Mouse (Mus musculus) CH12.LX (cell line): ENCODE results near the gene Agxt2.

Experiments used
- CTCF ChIP-seq, 2 experiments: IDR thresholded peaks in 1 of 2; conservative IDR thresholded peaks in 1 of 2; 2 replicates each; pipeline ENCODE4 v1.5.1; 2011 to 2012; ENCODE audit warnings: low read depth in 2 of 2, low read length in 2 of 2, improper control_type of control experiment in 1 of 2, inconsistent platforms in 1 of 2, mild to moderate bottlenecking in 1 of 2, moderate library complexity in 1 of 2
- E2F4 ChIP-seq: IDR thresholded peaks from 2 replicates; pipeline ENCODE4 v1.6.1; 2011; ENCODE audit warnings: low read depth, low read length, improper control_type of control experiment; ENCODE audit not compliant: insufficient replicate concordance
- EP300 ChIP-seq: IDR thresholded peaks from 2 replicates; pipeline ENCODE4 v1.6.1; 2011; ENCODE audit warnings: low read length, improper control_type of control experiment
- HCFC1 ChIP-seq: IDR thresholded peaks from 2 replicates; pipeline ENCODE4 v1.6.1; 2012; ENCODE audit warnings: low read depth, mild to moderate bottlenecking, inconsistent platforms, low read length, improper control_type of control experiment
- JUN ChIP-seq: IDR thresholded peaks from 2 replicates; pipeline ENCODE4 v1.6.1; 2011; ENCODE audit warnings: low read depth, mild to moderate bottlenecking, low read length, improper control_type of control experiment, moderate library complexity; ENCODE audit not compliant: insufficient read depth
- MEF2A ChIP-seq: IDR thresholded peaks from 2 replicates; pipeline ENCODE4 v1.6.1; 2014; ENCODE audit warnings: low read depth, mild to moderate bottlenecking, inconsistent platforms, low read length, improper control_type of control experiment, borderline replicate concordance
- POLR2A ChIP-seq: IDR thresholded peaks from 2 replicates; pipeline ENCODE4 v1.6.1; 2011; ENCODE audit warnings: low read depth, mild to moderate bottlenecking, improper control_type of control experiment, low read length
- POLR2AphosphoS2 ChIP-seq: IDR thresholded peaks from 2 replicates; pipeline ENCODE4 v1.6.1; 2011; ENCODE audit warnings: low read depth, low read length, improper control_type of control experiment
- TCF12 ChIP-seq: IDR thresholded peaks from 2 replicates; pipeline ENCODE4 v1.6.1; 2014; ENCODE audit warnings: low read depth, mild to moderate bottlenecking, inconsistent platforms, low read length, improper control_type of control experiment
- UBTF ChIP-seq: IDR thresholded peaks from 2 replicates; pipeline ENCODE4 v1.6.1; 2012; ENCODE audit warnings: low read depth, mild to moderate bottlenecking, inconsistent platforms, low read length, improper control_type of control experiment, moderate library complexity
- USF1 ChIP-seq: IDR thresholded peaks from 2 replicates; pipeline ENCODE4 v1.6.1; 2014; ENCODE audit warnings: low read depth, mild to moderate bottlenecking, inconsistent platforms, low read length, improper control_type of control experiment
- ZKSCAN1 ChIP-seq: IDR thresholded peaks from 2 replicates; pipeline ENCODE4 v1.6.1; 2012; ENCODE audit warnings: low read depth, inconsistent platforms, low read length, improper control_type of control experiment, borderline replicate concordance

DNA sequence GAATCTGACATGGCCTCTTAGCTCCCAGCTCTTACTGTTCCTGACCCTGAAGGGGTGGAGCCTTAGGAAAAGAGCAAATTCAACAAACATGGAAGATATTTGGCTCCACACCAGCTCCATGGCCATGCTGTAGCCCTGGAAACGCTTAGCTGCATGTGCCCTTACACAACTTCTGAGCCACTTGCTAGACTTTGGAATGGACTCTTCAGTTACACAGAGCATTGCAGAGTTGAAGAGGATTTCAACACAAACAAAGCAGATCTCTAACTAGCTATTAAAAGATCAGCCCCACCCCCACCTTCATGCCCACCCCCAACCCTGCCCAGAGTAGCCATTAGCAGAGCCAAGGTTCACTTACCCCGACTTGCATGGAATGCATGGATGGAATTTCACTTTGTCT, 41.5 kb downstream of the Agxt2 start:
- no peak for TF ChIP-seq POLR2A
- TF ChIP-seq USF1: no peak
- no peak for TF ChIP-seq MEF2A
- no peak for TF ChIP-seq HCFC1
- no peak for TF ChIP-seq TCF12
- TF ChIP-seq CTCF (conservative IDR thresholded peaks at IDR 0.05 in 1 of 2, IDR thresholded peaks at IDR 0.05 in 1 of 2; ENCODE audit: low read depth in 2 of 2, low read length in 2 of 2): no peak
- no peak for TF ChIP-seq ZKSCAN1
- no peak for TF ChIP-seq JUN
- TF ChIP-seq UBTF: no peak
- TF ChIP-seq EP300: no peak
- no peak for TF ChIP-seq E2F4
- no peak for TF ChIP-seq POLR2AphosphoS2
